Mouse (Mus musculus): ENCODE data around the gene Fig4. TPM values are rescaled to one million over a fixed set of nuclear protein-coding genes. Genes with fewer than 3 reads are reported as not detected.

Fig4 gene
- total RNA-seq, 2 experiments from 2014 or later = 18.0 to 19.5 TPM

GRCm38 (mm10) chr10:41221204-41221603, 81.9 kb downstream of the Fig4 start:
- no peak for DNase-seq (ENCODE audit: low spot score in 2 of 2)

- DNase-seq (ENCODE audit: low spot score in 2 of 2) = no peak
These were observed 84.2 kb downstream of the Fig4 start for GRCm38 (mm10) chr10:41218897-41219296.

- DNase-seq (ENCODE audit: low spot score in 2 of 2) = no peak
These were observed 89.0 kb downstream of the Fig4 start for GRCm38 (mm10) chr10:41214083-41214482.

- DNase-seq (ENCODE audit: low spot score in 2 of 2) = no peak
These were observed 93.5 kb downstream of the Fig4 start for GRCm38 (mm10) chr10:41209538-41209937.

- DNase-seq (ENCODE audit: low spot score in 2 of 2) = no peak
These were observed 94.1 kb downstream of the Fig4 start for GRCm38 (mm10) chr10:41208860-41209377.

- no peak for DNase-seq (ENCODE audit: low spot score in 2 of 2)
These were observed 97.4 kb downstream of the Fig4 start for GRCm38 (mm10) chr10:41205647-41206046.

- DNase-seq (ENCODE audit: low spot score in 2 of 2) = no peak
These were observed 98.3 kb downstream of the Fig4 start for GRCm38 (mm10) chr10:41204637-41205315.

GRCm38 (mm10) chr10:41204191-41204590, 98.9 kb downstream of the Fig4 start:
- no peak for DNase-seq (ENCODE audit: low spot score in 2 of 2)

- DNase-seq (ENCODE audit: low spot score in 2 of 2) = no peak
These were observed 104.3 kb downstream of the Fig4 start for GRCm38 (mm10) chr10:41198719-41199118.

- no peak for DNase-seq (ENCODE audit: low spot score in 2 of 2)
These were observed 105.3 kb downstream of the Fig4 start for GRCm38 (mm10) chr10:41197788-41198187.

- DNase-seq (ENCODE audit: low spot score in 2 of 2) = no peak
These were observed 106.8 kb downstream of the Fig4 start for GRCm38 (mm10) chr10:41196295-41196694.

GRCm38 (mm10) chr10:41189392-41189791, 113.7 kb downstream of the Fig4 start:
- DNase-seq (ENCODE audit: low spot score in 2 of 2) = no peak

- DNase-seq (ENCODE audit: low spot score in 2 of 2) = no peak
These were observed 119.1 kb downstream of the Fig4 start for GRCm38 (mm10) chr10:41183975-41184374.

GRCm38 (mm10) chr10:41182644-41183043, 120.4 kb downstream of the Fig4 start:
- DNase-seq (ENCODE audit: low spot score in 2 of 2) = no peak

- DNase-seq (ENCODE audit: low spot score in 2 of 2) = no peak
These were observed 136.9 kb downstream of the Fig4 start for GRCm38 (mm10) chr10:41166141-41166540.

GRCm38 (mm10) chr10:41163108-41163507, 140.0 kb downstream of the Fig4 start:
- no peak for DNase-seq (ENCODE audit: low spot score in 2 of 2)

GRCm38 (mm10) chr10:41157296-41157695, 145.8 kb downstream of the Fig4 start:
- no peak for DNase-seq (ENCODE audit: low spot score in 2 of 2)

GRCm38 (mm10) chr10:41156693-41157092, 146.4 kb downstream of the Fig4 start:
- no peak for DNase-seq (ENCODE audit: low spot score in 2 of 2)

GRCm38 (mm10) chr10:41153229-41153750, 149.8 kb downstream of the Fig4 start:
- no peak for DNase-seq (ENCODE audit: low spot score in 2 of 2)

- no peak for DNase-seq (ENCODE audit: low spot score in 2 of 2)
These were observed 151.2 kb downstream of the Fig4 start for GRCm38 (mm10) chr10:41151901-41152300.

GRCm38 (mm10) chr10:41151441-41151840, 151.6 kb downstream of the Fig4 start:
- DNase-seq (ENCODE audit: low spot score in 2 of 2) = no peak

GRCm38 (mm10) chr10:41151021-41151420, 152.0 kb downstream of the Fig4 start:
- DNase-seq (ENCODE audit: low spot score in 2 of 2) = no peak

GRCm38 (mm10) chr10:41150496-41150895, 152.6 kb downstream of the Fig4 start:
- DNase-seq (ENCODE audit: low spot score in 2 of 2) = no peak

Measured in adrenal gland, postnatal 4 days (tissue).